8 mouse cellular contexts compared by ENCODE assay signal in the genomic region with DNA sequence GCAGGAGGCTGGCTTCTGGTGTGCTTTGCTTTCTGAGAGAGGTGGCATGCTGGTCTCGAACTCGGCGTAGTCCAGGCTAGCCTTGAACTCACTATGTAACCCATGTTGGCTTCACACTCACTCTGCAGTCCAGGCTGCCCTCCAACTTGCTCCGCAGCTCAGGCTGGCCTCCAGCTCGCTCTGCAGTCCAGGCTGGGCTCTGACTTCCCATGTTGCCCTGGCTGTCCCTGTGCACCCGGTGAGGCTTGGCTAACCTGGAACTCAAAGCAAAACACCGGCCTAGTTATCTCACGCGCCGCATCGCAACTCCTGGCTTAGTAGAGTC. TPM values are rescaled to one million over a fixed set of nuclear protein-coding genes. Genes with fewer than 3 reads are reported as not detected.
DNase-seq lines count a peak whose midpoint lies in the region; ATAC-seq and TF ChIP-seq lines count a peak whose summit lies in the region.

No protein-coding gene starts in this region.

- peaks cover 13% of the 10 kb centered on the region for H3K36me3 ChIP-seq in heart, embryonic 11.5 days (ENCODE audit: control insufficient read depth, insufficient read depth, low read length)
- H3K36me3 ChIP-seq in ES-Bruce4 (ENCODE audit: control insufficient read depth, insufficient read depth, low read length, poor library complexity, severe bottlenecking) = 0 out of 2 replicates have a peak, but pooled peaks cover 3% of the 10 kb centered on the region
- H3K36me3 ChIP-seq in limb, embryonic 15.5 days = peaks cover 25% of the 10 kb centered on the region
- peaks cover 15% of the 10 kb centered on the region for H3K36me3 ChIP-seq in stomach, embryonic 15.5 days

- no peak for TF ChIP-seq CTCF in ES-Bruce4 (IDR thresholded peaks at IDR 0.05; ENCODE audit: low read depth, low read length)
- no peak for TF ChIP-seq CTCF in embryonic fibroblast, embryonic 13.5 days (IDR thresholded peaks at IDR 0.05; ENCODE audit: borderline replicate concordance, insufficient read depth, low read length)

- no peak for ATAC-seq in heart, embryonic 11.5 days (replicated peaks; ENCODE audit: insufficient number of reproducible peaks, low FRiP score, low TSS enrichment)
- no peak for ATAC-seq in limb, embryonic 15.5 days (ENCODE audit: insufficient number of reproducible peaks, low FRiP score, low TSS enrichment, low read depth)
- no peak for ATAC-seq in stomach, embryonic 15.5 days (ENCODE audit: insufficient read depth, low FRiP score, low read depth)
- no peak for ATAC-seq in activated CD4-positive, CD25-positive, alpha-beta regulatory T cell, adult 4 months

- H3K4me2 ChIP-seq in heart, embryonic 11.5 days = peak overlapping the region; percentile 100
- H3K4me2 ChIP-seq in limb, embryonic 15.5 days = peak overlapping the region; percentile 99
- H3K4me2 ChIP-seq in stomach, embryonic 15.5 days = peak overlapping the region; percentile 99

- H3K27ac ChIP-seq in heart, embryonic 11.5 days (ENCODE audit: low read depth, low read length) = peak overlapping the region; percentile 57
- no peak overlapping the region for H3K27ac ChIP-seq in ES-Bruce4 (ENCODE audit: insufficient read depth, low read length)
- no peak overlapping the region for H3K27ac ChIP-seq in embryonic fibroblast, embryonic 13.5 days (ENCODE audit: insufficient read depth, low read length)
- H3K27ac ChIP-seq in limb, embryonic 15.5 days = no peak overlapping the region
- no peak overlapping the region for H3K27ac ChIP-seq in stomach, embryonic 15.5 days

- no peak for DNase-seq in heart, adult 8-10 months (ENCODE audit: low spot score)
- no peak for DNase-seq in retina, postnatal 1 day

- H3K4me3 ChIP-seq in heart, embryonic 11.5 days (ENCODE audit: low read depth, low read length) = peak overlapping the region; percentile 96
- H3K4me3 ChIP-seq in ES-Bruce4 (ENCODE audit: low read depth, low read length) = peak overlapping the region; percentile 54
- H3K4me3 ChIP-seq in embryonic fibroblast, embryonic 13.5 days (ENCODE audit: insufficient read depth, low read length) = peak overlapping the region; percentile 59
- peak overlapping the region; percentile 98 for H3K4me3 ChIP-seq in limb, embryonic 15.5 days
- H3K4me3 ChIP-seq in stomach, embryonic 15.5 days (replicated peaks) = peak overlapping the region; percentile 86

- no peak for TF ChIP-seq POLR2A in ES-Bruce4 (IDR thresholded peaks at IDR 0.05; ENCODE audit: insufficient read depth, low read length)
- no peak for TF ChIP-seq POLR2A in embryonic fibroblast, embryonic 13.5 days (IDR thresholded peaks at IDR 0.05; ENCODE audit: low read depth, low read length)

- TF ChIP-seq EP300 in ES-Bruce4 (IDR thresholded peaks at IDR 0.05; ENCODE audit: insufficient read depth, low read depth, low read length) = no peak

- 22% methylated on average over 11 of the region's 11 CpGs for WGBS in heart, embryonic 11.5 days (ENCODE audit: insufficient replicate concordance)
- 22% methylated on average over 11 of the region's 11 CpGs for WGBS in limb, embryonic 15.5 days
- 24% methylated on average over 11 of the region's 11 CpGs for WGBS in stomach, embryonic 15.5 days

- peak overlapping the region; percentile 96 for H3K9ac ChIP-seq in heart, embryonic 11.5 days (ENCODE audit: low read depth, low read length)
- H3K9ac ChIP-seq in ES-Bruce4 (ENCODE audit: low read depth, poor library complexity, severe bottlenecking) = peak overlapping the region; percentile 43
- H3K9ac ChIP-seq in limb, embryonic 15.5 days = peak overlapping the region; percentile 83
- peak overlapping the region; percentile 66 for H3K9ac ChIP-seq in stomach, embryonic 15.5 days

- peaks cover 18% of the 10 kb centered on the region for H3K4me1 ChIP-seq in heart, embryonic 11.5 days (ENCODE audit: control insufficient read depth, insufficient read depth, low read length)
- H3K4me1 ChIP-seq in ES-Bruce4 (ENCODE audit: control insufficient read depth, insufficient read depth, low read length) = no peaks in the 10 kb centered on the region
- 0 out of 2 replicates have a peak, but pooled peaks cover 7% of the 10 kb centered on the region for H3K4me1 ChIP-seq in embryonic fibroblast, embryonic 13.5 days (ENCODE audit: control insufficient read depth, insufficient read depth, low read length)
- peaks cover 37% of the 10 kb centered on the region for H3K4me1 ChIP-seq in limb, embryonic 15.5 days
- peaks cover 38% of the 10 kb centered on the region for H3K4me1 ChIP-seq in stomach, embryonic 15.5 days

- H3K27me3 ChIP-seq in heart, embryonic 11.5 days (ENCODE audit: control insufficient read depth, insufficient read depth, low read length) = no peaks in the 10 kb centered on the region
- no peaks in the 10 kb centered on the region for H3K27me3 ChIP-seq in ES-Bruce4 (ENCODE audit: control insufficient read depth, insufficient read depth, low read length, poor library complexity, severe bottlenecking)
- H3K27me3 ChIP-seq in limb, embryonic 15.5 days = no peaks in the 10 kb centered on the region
- no peaks in the 10 kb centered on the region for H3K27me3 ChIP-seq in stomach, embryonic 15.5 days (replicated peaks)

- H3K9me3 ChIP-seq in heart, embryonic 11.5 days (replicated peaks; ENCODE audit: control insufficient read depth, low read length) = no peaks in the 10 kb centered on the region
- no peaks in the 10 kb centered on the region for H3K9me3 ChIP-seq in ES-Bruce4 (replicated peaks; ENCODE audit: control insufficient read depth, insufficient read depth, low read length, poor library complexity, severe bottlenecking)
- H3K9me3 ChIP-seq in limb, embryonic 15.5 days = no peaks in the 10 kb centered on the region
- no peaks in the 10 kb centered on the region for H3K9me3 ChIP-seq in stomach, embryonic 15.5 days

RNA-seq across cellular contexts. Expression of a gene that starts 0.6 kb away (rescaled TPM):
- 22.9 and 26.3 TPM in 2 replicates for polyA plus RNA-seq in heart, embryonic 11.5 days (2014; fragmentation: Nextera tagmentation; extraction: Ambion mirVana)
- total RNA-seq in heart, adult 8-10 months (2022) = 10 to 100 TPM; 11.1 to 15.9 (median 14.4) TPM
- 5.9 and 7.6 TPM in 2 replicates for polyA plus RNA-seq in ES-Bruce4 (2011; ENCODE audit: insufficient read depth, insufficient read length, low read depth, missing spikeins)
- 23.8 and 30.9 TPM in 2 replicates for polyA plus RNA-seq in embryonic fibroblast, embryonic 13.5 days (2011; ENCODE audit: insufficient read length, low read depth, missing spikeins)
- polyA plus RNA-seq in limb, embryonic 15.5 days (2015; fragmentation: Nextera tagmentation; extraction: Ambion mirVana) = 44.5 and 47.4 TPM in 2 replicates
- 37.1 and 41.9 TPM in 2 replicates for polyA plus RNA-seq in stomach, embryonic 15.5 days (2015; fragmentation: Nextera tagmentation; extraction: Ambion mirVana)
- 10 to 100 TPM in 1 of 2 experiments, 1 to 10 TPM in 1; 8.9 to 18.4 TPM for polyA plus RNA-seq in activated CD4-positive, CD25-positive, alpha-beta regulatory T cell, adult 4 months (2017; shearing (Covaris generic))

RNA-seq across cellular contexts. Expression of a gene that starts 0.7 kb away (rescaled TPM):
- 201 and 218 TPM in 2 replicates for polyA plus RNA-seq in heart, embryonic 11.5 days (2014; fragmentation: Nextera tagmentation; extraction: Ambion mirVana)
- total RNA-seq in heart, adult 8-10 months (2022) = 10 to 100 TPM; 23.3 to 32.5 (median 25.0) TPM
- 105 and 135 TPM in 2 replicates for polyA plus RNA-seq in ES-Bruce4 (2011; ENCODE audit: insufficient read depth, insufficient read length, low read depth, missing spikeins)
- polyA plus RNA-seq in embryonic fibroblast, embryonic 13.5 days (2011; ENCODE audit: insufficient read length, low read depth, missing spikeins) = 75.6 and 106 TPM in 2 replicates
- polyA plus RNA-seq in limb, embryonic 15.5 days (2015; fragmentation: Nextera tagmentation; extraction: Ambion mirVana) = 231 and 258 TPM in 2 replicates
- polyA plus RNA-seq in stomach, embryonic 15.5 days (2015; fragmentation: Nextera tagmentation; extraction: Ambion mirVana) = 245 and 261 TPM in 2 replicates
- polyA plus RNA-seq in activated CD4-positive, CD25-positive, alpha-beta regulatory T cell, adult 4 months (2017; shearing (Covaris generic)) = 100 to 1,000 TPM; 202 to 214 TPM

RNA-seq across cellular contexts. Expression of a gene that starts 11.9 kb away (rescaled TPM):
- polyA plus RNA-seq in heart, embryonic 11.5 days (2014; fragmentation: Nextera tagmentation; extraction: Ambion mirVana) = 0.14 TPM in 1 of 2 replicates, not detected in the other
- 10 to 100 TPM in 3 of 4 experiments, 1 to 10 TPM in 1; 7.8 to 14.0 (median 12.6) TPM for total RNA-seq in heart, adult 8-10 months (2022)
- 1.2 and 2.4 TPM in 2 replicates for polyA plus RNA-seq in ES-Bruce4 (2011; ENCODE audit: insufficient read depth, insufficient read length, low read depth, missing spikeins)
- polyA plus RNA-seq in embryonic fibroblast, embryonic 13.5 days (2011; ENCODE audit: insufficient read length, low read depth, missing spikeins) = 0.19 TPM in 1 of 2 replicates, not detected in the other
- 0.86 and 0.92 TPM in 2 replicates for polyA plus RNA-seq in limb, embryonic 15.5 days (2015; fragmentation: Nextera tagmentation; extraction: Ambion mirVana)
- 0.24 TPM in 2 replicates for polyA plus RNA-seq in stomach, embryonic 15.5 days (2015; fragmentation: Nextera tagmentation; extraction: Ambion mirVana)
- not detected for polyA plus RNA-seq in activated CD4-positive, CD25-positive, alpha-beta regulatory T cell, adult 4 months (2017; shearing (Covaris generic))

RNA-seq across cellular contexts. Expression of a gene that starts 15.9 kb away (rescaled TPM):
- polyA plus RNA-seq in heart, embryonic 11.5 days (2014; fragmentation: Nextera tagmentation; extraction: Ambion mirVana) = not detected in 2 replicates
- total RNA-seq in heart, adult 8-10 months (2022) = not detected
- 0.22 TPM in 1 of 2 replicates, not detected in the other for polyA plus RNA-seq in ES-Bruce4 (2011; ENCODE audit: insufficient read depth, insufficient read length, low read depth, missing spikeins)
- not detected in 2 replicates for polyA plus RNA-seq in embryonic fibroblast, embryonic 13.5 days (2011; ENCODE audit: insufficient read length, low read depth, missing spikeins)
- polyA plus RNA-seq in limb, embryonic 15.5 days (2015; fragmentation: Nextera tagmentation; extraction: Ambion mirVana) = 0.05 TPM in 1 of 2 replicates, not detected in the other
- polyA plus RNA-seq in stomach, embryonic 15.5 days (2015; fragmentation: Nextera tagmentation; extraction: Ambion mirVana) = 0.06 TPM in 1 of 2 replicates, not detected in the other
- polyA plus RNA-seq in activated CD4-positive, CD25-positive, alpha-beta regulatory T cell, adult 4 months (2017; shearing (Covaris generic)) = not detected

RNA-seq across cellular contexts. Expression of a gene that starts 29.3 kb away (rescaled TPM):
- polyA plus RNA-seq in heart, embryonic 11.5 days (2014; fragmentation: Nextera tagmentation; extraction: Ambion mirVana) = 1,894 and 1,935 TPM in 2 replicates
- total RNA-seq in heart, adult 8-10 months (2022) = 1,000 to 10,000 TPM in 2 of 4 experiments, 100 to 1,000 TPM in 2; 848 to 1,083 (median 963) TPM
- polyA plus RNA-seq in ES-Bruce4 (2011; ENCODE audit: insufficient read depth, insufficient read length, low read depth, missing spikeins) = 471 and 498 TPM in 2 replicates
- polyA plus RNA-seq in embryonic fibroblast, embryonic 13.5 days (2011; ENCODE audit: insufficient read length, low read depth, missing spikeins) = 331 and 347 TPM in 2 replicates
- 1,708 and 1,872 TPM in 2 replicates for polyA plus RNA-seq in limb, embryonic 15.5 days (2015; fragmentation: Nextera tagmentation; extraction: Ambion mirVana)
- polyA plus RNA-seq in stomach, embryonic 15.5 days (2015; fragmentation: Nextera tagmentation; extraction: Ambion mirVana) = 1,556 and 1,602 TPM in 2 replicates
- 1,000 to 10,000 TPM; 1,826 to 2,667 TPM for polyA plus RNA-seq in activated CD4-positive, CD25-positive, alpha-beta regulatory T cell, adult 4 months (2017; shearing (Covaris generic))

Comparison
In these comparisons a context has a peak if more than half of its experiments do, and no peak if none do; other contexts are left out.
1. H3K9ac ChIP-seq: peak in every context shown above with its lines; median percentile 96 in heart, embryonic 11.5 days; 83 in limb, embryonic 15.5 days; 66 in stomach, embryonic 15.5 days; 43 in ES-Bruce4.